Mouse (Mus musculus): ENCODE data around the gene Ngb.

GRCm38 (mm10) chr12:87100331-87100730 is 2.0 kb downstream of the Ngb start:
- TF ChIP-seq HCFC1 (IDR thresholded peaks at IDR 0.05; ENCODE audit: borderline replicate concordance, insufficient read depth, low read length) (no peak), ZC3H11A (IDR thresholded peaks at IDR 0.05; ENCODE audit: borderline replicate concordance, low read depth, low read length) (no peak), CHD2 (IDR thresholded peaks at IDR 0.05; ENCODE audit: low read depth, low read length) (no peak)
